Mouse (Mus musculus): ENCODE data around the gene Slc9a3r1. TPM values are rescaled to one million over a fixed set of nuclear protein-coding genes. Genes with fewer than 3 reads are reported as not detected.

Gene Slc9a3r1
- polyA plus RNA-seq, 2 experiments, result 41.4 to 49.6 TPM

DNA sequence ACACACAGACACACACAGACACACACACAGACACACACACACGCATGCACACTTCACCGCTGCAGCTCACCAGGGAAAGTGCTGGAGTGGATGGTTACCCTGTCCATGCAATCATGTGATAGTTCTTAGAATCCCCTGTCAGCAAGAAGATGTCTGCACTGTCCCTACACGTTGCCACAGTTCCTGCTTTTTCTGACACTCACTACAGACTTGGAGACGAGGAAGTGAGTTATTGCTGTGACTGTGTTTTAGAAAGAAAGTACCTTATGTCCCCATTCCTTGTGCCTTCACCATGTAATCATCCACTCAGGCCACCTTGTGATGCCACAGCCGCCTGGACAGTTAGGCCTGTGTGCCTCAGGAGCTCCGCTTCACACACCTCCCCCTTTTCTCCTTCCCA lies 26.2 kb downstream of the Slc9a3r1 start:
- no peak overlapping the region for H3K4me2 ChIP-seq (ENCODE audit: low read depth)
- ATAC-seq (ENCODE audit: insufficient read depth), result no peak
- DNase-seq (ENCODE audit: low read depth in 3 of 3, low spot score in 3 of 3), result no peak
- no peaks in the 10 kb centered on the region for H3K36me3 ChIP-seq (replicated peaks; ENCODE audit: control insufficient read depth, insufficient read depth, low read depth)
- no peak for TF ChIP-seq EP300 (IDR thresholded peaks at IDR 0.05; ENCODE audit: low read depth)
- peaks cover 4 to 25% of the 10 kb centered on the region in 2 experiments; a peak in 3 of 4 replicates for H3K4me1 ChIP-seq (replicated peaks; ENCODE audit: control insufficient read depth in 2 of 2, insufficient read depth in 2 of 2, low read length in 1 of 2)
- H3K27me3 ChIP-seq (ENCODE audit: control insufficient read depth, insufficient read depth, low read length), result no peaks in the 10 kb centered on the region
- H3K9ac ChIP-seq (replicated peaks), result no peak overlapping the region
- no peaks in the 10 kb centered on the region for H3K9me3 ChIP-seq (ENCODE audit: control insufficient read depth, low read length)
- H3K4me3 ChIP-seq (ENCODE audit: insufficient read depth in 1 of 2, low read depth in 2 of 2, low read length in 2 of 2), result no peak overlapping the region
- WGBS (ENCODE audit: insufficient replicate concordance), result 63% methylated on average over 6 of the region's 6 CpGs
- H3K27ac ChIP-seq, result no peak overlapping the region

DNA sequence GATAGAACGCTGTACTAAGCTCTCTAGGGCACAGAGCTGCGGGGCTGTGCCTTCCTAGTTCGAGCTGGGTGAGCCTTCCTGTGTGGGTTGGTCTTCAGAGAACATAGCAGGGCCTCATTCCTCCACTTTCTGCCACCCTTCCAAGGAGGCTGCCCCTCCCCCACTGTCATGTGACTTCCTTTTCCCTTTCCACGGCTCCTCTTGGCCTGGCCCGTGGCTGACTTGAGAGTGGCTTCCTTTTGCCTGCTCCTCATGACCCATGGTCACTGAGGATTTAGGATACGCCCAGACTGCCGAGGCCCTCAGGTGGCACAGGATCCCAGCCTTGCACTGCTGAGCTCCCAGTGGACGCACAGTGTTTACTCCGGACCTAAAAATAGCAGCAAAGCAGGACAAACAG lies 29.0 kb downstream of the Slc9a3r1 start:
- no peaks in the 10 kb centered on the region for H3K9me3 ChIP-seq (ENCODE audit: control insufficient read depth, low read length)
- H3K4me1 ChIP-seq (replicated peaks; ENCODE audit: control insufficient read depth in 2 of 2, insufficient read depth in 2 of 2, low read length in 1 of 2), result peaks cover 14 to 42% of the 10 kb centered on the region in 2 experiments
- no peaks in the 10 kb centered on the region for H3K27me3 ChIP-seq (ENCODE audit: control insufficient read depth, insufficient read depth, low read length)
- ATAC-seq (ENCODE audit: insufficient read depth) (no peak), DNase-seq (ENCODE audit: low read depth in 3 of 3, low spot score in 3 of 3) (no peak)
- H3K27ac ChIP-seq, result no peak overlapping the region
- H3K4me3 ChIP-seq (ENCODE audit: insufficient read depth in 1 of 2, low read depth in 2 of 2, low read length in 2 of 2), result no peak overlapping the region
- H3K9ac ChIP-seq (replicated peaks), result no peak overlapping the region
- WGBS (ENCODE audit: insufficient replicate concordance), result 20% methylated on average over 9 of the region's 9 CpGs
- TF ChIP-seq EP300 (IDR thresholded peaks at IDR 0.05; ENCODE audit: low read depth) (no peak), CTCF (IDR thresholded peaks at IDR 0.05; ENCODE audit: low read depth) (no peak)
- no peaks in the 10 kb centered on the region for H3K36me3 ChIP-seq (replicated peaks; ENCODE audit: control insufficient read depth, insufficient read depth, low read depth)
- H3K4me2 ChIP-seq (ENCODE audit: low read depth), result no peak overlapping the region

DNA sequence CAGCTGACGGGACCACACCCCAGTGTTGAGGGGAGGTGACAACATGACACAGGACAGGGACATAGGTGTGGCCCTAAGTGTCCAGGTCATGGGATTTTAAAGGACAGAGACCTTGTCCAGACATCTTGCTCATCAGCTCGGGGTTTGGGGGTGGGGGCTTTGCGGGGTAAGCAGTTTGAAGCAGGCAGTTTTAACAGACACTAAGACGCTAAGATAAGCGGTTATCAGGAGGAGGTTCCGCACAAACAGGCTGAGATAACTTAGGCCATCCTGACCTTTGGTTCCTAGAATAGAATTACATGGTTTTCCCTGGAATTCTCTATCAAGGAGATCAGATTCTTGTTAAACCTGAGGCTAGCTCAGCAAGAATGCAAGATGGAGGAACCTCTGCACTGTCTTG lies 31.6 kb downstream of the Slc9a3r1 start:
- no peaks in the 10 kb centered on the region for H3K36me3 ChIP-seq (replicated peaks; ENCODE audit: control insufficient read depth, insufficient read depth, low read depth)
- H3K4me1 ChIP-seq (replicated peaks; ENCODE audit: control insufficient read depth in 2 of 2, insufficient read depth in 2 of 2, low read length in 1 of 2), result peaks cover 14 to 32% of the 10 kb centered on the region in 2 experiments
- no peaks in the 10 kb centered on the region for H3K27me3 ChIP-seq (ENCODE audit: control insufficient read depth, insufficient read depth, low read length)
- no peak for DNase-seq (ENCODE audit: low read depth in 3 of 3, low spot score in 3 of 3)
- WGBS (ENCODE audit: insufficient replicate concordance), result 16% methylated on average over 6 of the region's 6 CpGs
- no peak overlapping the region for H3K4me3 ChIP-seq (ENCODE audit: insufficient read depth in 1 of 2, low read depth in 2 of 2, low read length in 2 of 2)
- TF ChIP-seq EP300 (IDR thresholded peaks at IDR 0.05; ENCODE audit: low read depth) (0 out of 2 replicates have a peak, but pooled peaks have one; percentile 9), CTCF (IDR thresholded peaks at IDR 0.05; ENCODE audit: low read depth) (no peak)
- ATAC-seq (ENCODE audit: insufficient read depth), result no peak
- H3K27ac ChIP-seq, result no peak overlapping the region
- no peak overlapping the region for H3K9ac ChIP-seq (replicated peaks)
- no peaks in the 10 kb centered on the region for H3K9me3 ChIP-seq (ENCODE audit: control insufficient read depth, low read length)
- no peak overlapping the region for H3K4me2 ChIP-seq (ENCODE audit: low read depth)

DNA sequence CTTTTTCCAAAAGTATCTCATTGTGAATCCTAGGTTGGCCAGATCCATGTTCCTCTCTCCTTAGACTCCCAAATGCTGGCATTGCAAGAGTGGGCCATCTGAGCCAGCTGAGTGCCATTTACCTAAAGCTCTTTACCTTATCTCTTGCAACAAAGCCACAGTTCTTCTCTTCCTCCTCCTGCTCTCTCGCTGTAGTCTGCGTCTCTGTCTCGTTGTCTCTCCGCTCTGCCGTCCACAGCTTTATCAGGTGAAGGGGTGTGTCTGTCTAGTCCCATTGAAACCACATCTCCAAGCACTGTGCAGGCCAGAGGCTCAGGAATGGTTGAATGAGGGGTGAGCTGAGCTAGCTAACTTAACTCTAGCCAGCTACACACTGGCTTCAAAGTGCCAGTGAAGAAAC lies 32.8 kb downstream of the Slc9a3r1 start:
- ATAC-seq (ENCODE audit: insufficient read depth) (peak; percentile 56; the same call in 1 of the 2 replicates), DNase-seq (ENCODE audit: low read depth in 3 of 3, low spot score in 3 of 3) (no peak)
- Histone ChIP-seq H3K9me3 (ENCODE audit: control insufficient read depth, low read length) (no peaks in the 10 kb centered on the region), H3K4me1 (replicated peaks; ENCODE audit: control insufficient read depth in 2 of 2, insufficient read depth in 2 of 2, low read length in 1 of 2) (peaks cover 14 to 32% of the 10 kb centered on the region in 2 experiments), H3K4me2 (ENCODE audit: low read depth) (no peak overlapping the region), H3K9ac (replicated peaks) (no peak overlapping the region), H3K4me3 (ENCODE audit: insufficient read depth in 1 of 2, low read depth in 2 of 2, low read length in 2 of 2) (no peak overlapping the region), H3K36me3 (replicated peaks; ENCODE audit: control insufficient read depth, insufficient read depth, low read depth) (no peaks in the 10 kb centered on the region), H3K27me3 (ENCODE audit: control insufficient read depth, insufficient read depth, low read length) (no peaks in the 10 kb centered on the region), H3K27ac (no peak overlapping the region)
- TF ChIP-seq CTCF (IDR thresholded peaks at IDR 0.05; ENCODE audit: low read depth), result no peak
- no peak for TF ChIP-seq EP300 (IDR thresholded peaks at IDR 0.05; ENCODE audit: low read depth)
- 9% methylated on average over 5 of the region's 5 CpGs for WGBS (ENCODE audit: insufficient replicate concordance)

DNA sequence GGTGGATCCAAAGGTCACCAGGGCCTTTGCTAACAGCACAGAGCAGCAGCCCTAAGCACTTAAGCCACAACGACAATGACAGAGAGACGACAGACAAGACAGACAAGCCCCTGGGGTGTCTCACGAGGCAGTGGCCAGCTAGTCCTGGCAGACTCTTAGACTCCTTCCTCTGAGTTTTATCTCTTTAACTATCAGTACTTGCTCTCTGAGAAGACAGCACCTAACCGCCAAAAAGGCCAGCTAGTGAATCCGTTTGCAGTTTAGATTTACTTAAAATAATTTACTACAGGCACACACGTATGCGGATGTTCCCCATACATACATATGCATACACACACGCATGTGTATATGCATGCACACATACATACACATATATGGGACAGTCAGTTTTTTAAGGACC lies 34.4 kb downstream of the Slc9a3r1 start:
- Histone ChIP-seq H3K9ac (replicated peaks) (no peak overlapping the region), H3K27ac (no peak overlapping the region), H3K4me2 (ENCODE audit: low read depth) (no peak overlapping the region), H3K36me3 (replicated peaks; ENCODE audit: control insufficient read depth, insufficient read depth, low read depth) (no peaks in the 10 kb centered on the region), H3K4me1 (replicated peaks; ENCODE audit: control insufficient read depth in 2 of 2, insufficient read depth in 2 of 2, low read length in 1 of 2) (peaks cover 14 to 24% of the 10 kb centered on the region in 2 experiments), H3K27me3 (ENCODE audit: control insufficient read depth, insufficient read depth, low read length) (no peaks in the 10 kb centered on the region), H3K9me3 (ENCODE audit: control insufficient read depth, low read length) (no peaks in the 10 kb centered on the region), H3K4me3 (ENCODE audit: insufficient read depth in 1 of 2, low read depth in 2 of 2, low read length in 2 of 2) (no peak overlapping the region)
- ATAC-seq (ENCODE audit: insufficient read depth) (no peak), DNase-seq (ENCODE audit: low read depth in 3 of 3, low spot score in 3 of 3) (no peak)
- 67% methylated on average over 8 of the region's 8 CpGs for whole genome bisulfite sequencing (ENCODE audit: insufficient replicate concordance)
- no peak for TF ChIP-seq CTCF (IDR thresholded peaks at IDR 0.05; ENCODE audit: low read depth)
- no peak for TF ChIP-seq EP300 (IDR thresholded peaks at IDR 0.05; ENCODE audit: low read depth)

Data from liver, embryonic 14.5 days (tissue).